Mouse (Mus musculus) liver, adult 2 months (tissue): ENCODE measurements around the gene Vars. TPM values are rescaled to one million over a fixed set of nuclear protein-coding genes. Genes with fewer than 3 reads are reported as not detected.

Experiments used
- DNase-seq: peaks from one replicate; pipeline ENCODE4 v3.0.0-alpha.2; 2011; ENCODE audit warnings: low read depth, low spot score; ENCODE audit errors: extremely low read depth
- H3K27ac ChIP-seq: fragments of 200-500 bp; replicated peaks from 2 replicates; pipeline ENCODE4 v1.5.1; 2012; ENCODE audit warnings: low read depth, mild to moderate bottlenecking, control low read depth, inconsistent platforms, low read length; ENCODE audit not compliant: insufficient read depth
- H3K27me3 ChIP-seq: fragments of 200-500 bp; 2 replicates; pipeline ENCODE4 v1.6.1; 2012; ENCODE audit warnings: mild to moderate bottlenecking, moderate library complexity, low read length, inconsistent platforms; ENCODE audit not compliant: control insufficient read depth, insufficient read depth
- H3K36me3 ChIP-seq: fragments of 200-500 bp; 2 replicates; pipeline ENCODE4 v1.6.1; 2012; ENCODE audit warnings: low read length, inconsistent platforms; ENCODE audit not compliant: control insufficient read depth, insufficient read depth
- H3K4me1 ChIP-seq: fragments of 200-500 bp; 2 replicates; pipeline ENCODE4 v1.6.1; 2011; ENCODE audit warnings: low read length; ENCODE audit not compliant: control insufficient read depth, insufficient read depth
- H3K4me3 ChIP-seq: fragments of 200-500 bp; 2 replicates; pipeline ENCODE4 v1.5.1; 2011; ENCODE audit warnings: low read depth, mild to moderate bottlenecking, control low read depth, low read length, moderate library complexity; ENCODE audit not compliant: insufficient read depth
- H3K79me2 ChIP-seq: fragments of 200-500 bp; 2 replicates; pipeline ENCODE4 v1.6.1; 2012; ENCODE audit warnings: inconsistent platforms, mild to moderate bottlenecking, low read length, moderate library complexity; ENCODE audit not compliant: control insufficient read depth, insufficient read depth
- H3K9ac ChIP-seq: fragments of 200-500 bp; 2 replicates; pipeline ENCODE4 v1.6.1; 2012; ENCODE audit warnings: low read depth, mild to moderate bottlenecking, control low read depth, inconsistent platforms, low read length
- CTCF ChIP-seq: fragments of 200-500 bp; IDR thresholded peaks from 2 replicates; pipeline ENCODE4 v1.5.1; 2011; ENCODE audit warnings: low read depth, low read length, control low read depth
- POLR2A ChIP-seq: fragments of 200-500 bp; IDR thresholded peaks from 2 replicates; pipeline ENCODE4 v1.6.1; 2011; ENCODE audit warnings: low read length, control low read depth; ENCODE audit not compliant: insufficient read depth; ENCODE audit errors: extremely low read depth
- WGBS: fragments of 180-500 bp; shearing (Covaris S2); methylation state at CpG from one replicate; pipeline ENCODE4 v1.1.7; 2018; 5-methylcytosine and 5-hydroxymethylcytosine counted together
- polyA plus RNA-seq: library from polyadenylated mRNA; depleted of rRNA; stranded (reverse); fragments of >200 nt; gene quantifications from 2 replicates; pipeline ENCODE4 v1.2.3, GENCODE M21; 2012
- total RNA-seq: library from RNA; depleted of rRNA; stranded (reverse); fragments of >200 nt; gene quantifications from 2 replicates; pipeline ENCODE4 v1.2.3, GENCODE M21; 2014

Gene Vars
- total and polyA plus RNA-seq, 2 experiments: 11.8 to 52.7 TPM

GRCm38 (mm10) chr17:35016376-35016775 lies 15.6 kb downstream of the Vars start, which contains the start of gene Vwa7:
Vwa7 (plus strand) TSS chr17:35016579.
- Histone ChIP-seq H3K27me3 (no peaks in the 10 kb centered on the region), H3K4me1 (no peaks in the 10 kb centered on the region), H3K9ac (no peak within 1 kb of the TSS), H3K4me3 (no peak within 1 kb of the TSS), H3K36me3 (no peaks in the 10 kb centered on the region; the same call in 1 of the 2 replicates), H3K79me2 (no peaks in the 10 kb centered on the region), H3K27ac (no peak within 1 kb of the TSS)
- 66% methylated on average over 12 of the region's 12 CpGs for WGBS
- no peak for DNase-seq
- no peak for TF ChIP-seq CTCF
- TF ChIP-seq POLR2A: no peak

GRCm38 (mm10) chr17:35016791-35017705 lies 16.3 kb downstream of the Vars start:
- Histone ChIP-seq H3K4me3 (no peak overlapping the region), H3K4me1 (no peaks in the 10 kb centered on the region), H3K36me3 (no peaks in the 10 kb centered on the region; the same call in 1 of the 2 replicates), H3K79me2 (no peaks in the 10 kb centered on the region), H3K27ac (no peak overlapping the region), H3K27me3 (no peaks in the 10 kb centered on the region), H3K9ac (no peak overlapping the region)
- WGBS: 86% methylated on average over 10 of the region's 10 CpGs
- no peak for TF ChIP-seq POLR2A
- TF ChIP-seq CTCF: no peak
- DNase-seq: no peak

- Histone ChIP-seq H3K27ac (no peak overlapping the region), H3K4me1 (no peaks in the 10 kb centered on the region), H3K79me2 (no peaks in the 10 kb centered on the region), H3K4me3 (no peak overlapping the region), H3K36me3 (no peaks in the 10 kb centered on the region; the same call in 1 of the 2 replicates), H3K9ac (no peak overlapping the region), H3K27me3 (no peaks in the 10 kb centered on the region)
- no peak for TF ChIP-seq CTCF
- TF ChIP-seq POLR2A: no peak
- 69% methylated on average over 14 of the region's 14 CpGs for WGBS
- DNase-seq: no peak
Measured at GRCm38 (mm10) chr17:35017706-35018030, 16.9 kb downstream of the Vars start.

DNA sequence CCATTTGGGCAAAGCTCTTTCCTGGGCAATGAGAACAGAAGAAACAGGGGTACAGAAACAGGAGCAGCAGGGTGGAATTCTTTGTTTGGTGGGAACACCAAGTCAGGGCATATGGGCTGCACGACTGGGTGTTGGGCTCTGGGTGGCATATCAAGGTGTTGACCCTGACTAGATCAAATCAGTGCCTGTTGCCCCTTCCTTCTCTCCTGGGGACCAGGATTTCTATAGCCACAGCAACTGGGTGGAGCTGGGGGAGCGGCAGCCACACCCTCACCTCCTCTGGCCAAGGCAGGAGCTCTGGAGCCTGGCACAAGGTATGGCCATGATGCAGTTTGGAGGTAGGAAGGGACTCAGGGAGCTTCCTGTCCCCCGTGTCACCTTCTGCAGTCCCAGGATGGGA lies 17.4 kb downstream of the Vars start:
- 81% methylated on average over 3 of the region's 3 CpGs for WGBS
- H3K27me3 ChIP-seq: no peaks in the 10 kb centered on the region
- no peaks in the 10 kb centered on the region for H3K79me2 ChIP-seq
- TF ChIP-seq POLR2A: no peak
- TF ChIP-seq CTCF: no peak
- DNase-seq: no peak
- H3K4me1 ChIP-seq: no peaks in the 10 kb centered on the region
- no peaks in the 10 kb centered on the region; the same call in 1 of the 2 replicates for H3K36me3 ChIP-seq
- H3K4me3 ChIP-seq: no peak overlapping the region
- no peak overlapping the region for H3K27ac ChIP-seq
- no peak overlapping the region for H3K9ac ChIP-seq

- no peak overlapping the region for H3K27ac ChIP-seq
- H3K27me3 ChIP-seq: no peaks in the 10 kb centered on the region
- no peaks in the 10 kb centered on the region for H3K36me3 ChIP-seq
- TF ChIP-seq POLR2A (no peak), CTCF (no peak)
- WGBS: 91% methylated on average over 11 of the region's 11 CpGs
- no peak overlapping the region for H3K4me3 ChIP-seq
- DNase-seq: no peak
- H3K4me1 ChIP-seq: no peaks in the 10 kb centered on the region
- no peaks in the 10 kb centered on the region for H3K79me2 ChIP-seq
- H3K9ac ChIP-seq: no peak overlapping the region
Measured at GRCm38 (mm10) chr17:35019894-35020293, 19.1 kb downstream of the Vars start.

GRCm38 (mm10) chr17:35020551-35020950 lies 19.8 kb downstream of the Vars start:
- no peak overlapping the region for H3K9ac ChIP-seq
- no peak for DNase-seq
- H3K27ac ChIP-seq: no peak overlapping the region
- H3K4me1 ChIP-seq: no peaks in the 10 kb centered on the region
- H3K4me3 ChIP-seq: no peak overlapping the region
- TF ChIP-seq CTCF (no peak), POLR2A (no peak)
- no peaks in the 10 kb centered on the region for H3K79me2 ChIP-seq
- H3K36me3 ChIP-seq: no peaks in the 10 kb centered on the region
- no peaks in the 10 kb centered on the region for H3K27me3 ChIP-seq
- WGBS: 89% methylated on average over 8 of the region's 8 CpGs
